Mouse (Mus musculus) gonadal fat pad, adult 2 months (tissue): ENCODE measurements around the gene P2ry14. TPM values are rescaled to one million over a fixed set of nuclear protein-coding genes. Genes with fewer than 3 reads are reported as not detected.
"Not testable (repeated sequence)": the region's sequence is repeated elsewhere in the genome, so short reads cannot be mapped to it uniquely, and the experiment has no call there.

Experiments used
- DNase-seq: peaks from one replicate; pipeline ENCODE4 v3.0.0-alpha.2; 2012; ENCODE audit warnings: low read depth
- polyA plus RNA-seq: library from polyadenylated mRNA; depleted of rRNA; stranded (reverse); fragments of >200 nt; gene quantifications from 2 replicates; pipeline ENCODE4 v1.2.3, GENCODE M21; 2012

The P2ry14 gene
- polyA plus RNA-seq, 1 experiment: 2.7 TPM

DNA sequence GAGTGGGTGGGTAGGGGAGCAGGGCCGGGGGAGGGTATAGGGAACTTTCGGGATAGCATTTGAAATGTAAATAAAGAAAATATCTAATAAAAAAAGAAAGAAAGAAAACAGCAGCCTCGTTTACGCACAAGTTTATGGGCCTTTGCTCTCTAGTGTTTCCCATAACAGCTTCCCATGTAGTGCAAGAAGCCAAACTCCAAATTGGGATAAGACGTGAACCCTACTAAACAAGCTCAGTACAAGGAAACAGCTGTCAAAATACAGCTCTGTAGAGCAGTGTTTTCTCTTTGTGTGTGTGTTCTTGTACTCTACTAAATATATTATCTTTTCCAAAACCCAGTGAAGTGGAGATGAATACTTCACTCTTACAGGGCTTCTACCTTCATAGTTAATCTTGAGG lies 8.2 kb downstream of the P2ry14 start:
- DNase-seq: no peak

GRCm38 (mm10) chr3:59141507-59142305 lies 11.7 kb downstream of the P2ry14 start:
- no peak for DNase-seq

- not testable (repeated sequence) for DNase-seq
These were observed 12.5 kb downstream of the P2ry14 start for GRCm38 (mm10) chr3:59140941-59141340.

DNA sequence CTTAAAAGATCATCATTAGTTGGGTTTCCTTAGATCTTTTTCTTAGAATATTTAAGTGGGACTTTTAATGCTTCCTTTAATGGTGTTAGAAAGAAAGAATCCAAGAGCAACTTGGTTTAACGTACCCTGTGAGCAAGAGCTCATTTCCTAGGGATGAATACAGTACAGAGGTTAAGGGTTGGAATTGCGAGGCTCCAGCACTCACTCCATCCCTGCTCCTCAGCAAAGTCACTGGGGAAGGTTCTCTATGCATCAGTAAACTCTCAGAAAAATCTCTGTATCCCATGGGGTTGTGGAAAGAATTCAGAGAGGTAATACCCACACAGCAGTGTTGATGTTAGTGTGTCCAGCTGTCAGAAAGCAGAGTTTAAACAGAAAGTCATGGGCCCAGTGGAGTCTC lies 13.3 kb downstream of the P2ry14 start:
- no peak for DNase-seq

GRCm38 (mm10) chr3:59139651-59140051 lies 13.8 kb downstream of the P2ry14 start:
- no peak for DNase-seq

GRCm38 (mm10) chr3:59138946-59139468 lies 14.4 kb downstream of the P2ry14 start:
- DNase-seq: no peak

DNA sequence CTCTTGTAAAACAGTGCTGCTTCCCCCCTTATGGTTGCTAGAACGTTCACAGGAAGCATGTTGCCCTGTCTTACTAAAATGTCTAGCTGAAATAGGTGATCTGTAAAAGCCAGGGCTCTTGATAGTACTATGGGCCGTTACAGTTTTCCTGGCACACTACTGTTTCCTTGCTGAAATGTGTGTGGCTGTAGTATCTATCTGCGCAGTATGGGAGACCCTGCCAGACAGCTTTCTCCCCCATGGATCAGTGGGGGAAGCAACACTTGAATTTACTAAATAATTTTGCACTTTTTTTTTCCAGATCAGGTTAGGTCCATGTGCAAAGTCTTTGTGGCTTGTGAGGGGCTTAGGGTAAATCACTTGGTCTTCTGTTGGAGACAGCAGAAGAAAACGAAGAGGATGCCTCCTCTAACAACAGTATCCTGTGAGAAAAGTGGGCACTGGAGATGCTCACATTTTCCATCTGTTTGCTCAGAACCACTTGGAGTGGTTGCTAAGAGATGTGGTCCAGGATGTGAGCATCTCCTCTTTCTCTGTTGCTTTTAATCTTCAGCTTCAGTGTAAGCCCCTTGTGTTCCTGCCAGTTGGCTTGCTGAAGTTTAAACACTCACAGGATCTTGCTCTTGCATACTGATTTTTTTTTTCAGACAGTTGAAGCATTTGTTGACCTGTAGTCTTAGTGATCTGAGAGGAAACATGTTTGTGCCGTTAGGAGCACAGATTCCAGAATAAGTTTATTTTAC lies 17.3 kb downstream of the P2ry14 start:
- DNase-seq: no peak

GRCm38 (mm10) chr3:59133189-59133588 lies 20.2 kb downstream of the P2ry14 start:
- no peak for DNase-seq

- DNase-seq: no peak
These were observed 21.5 kb downstream of the P2ry14 start for GRCm38 (mm10) chr3:59131966-59132365.

DNA sequence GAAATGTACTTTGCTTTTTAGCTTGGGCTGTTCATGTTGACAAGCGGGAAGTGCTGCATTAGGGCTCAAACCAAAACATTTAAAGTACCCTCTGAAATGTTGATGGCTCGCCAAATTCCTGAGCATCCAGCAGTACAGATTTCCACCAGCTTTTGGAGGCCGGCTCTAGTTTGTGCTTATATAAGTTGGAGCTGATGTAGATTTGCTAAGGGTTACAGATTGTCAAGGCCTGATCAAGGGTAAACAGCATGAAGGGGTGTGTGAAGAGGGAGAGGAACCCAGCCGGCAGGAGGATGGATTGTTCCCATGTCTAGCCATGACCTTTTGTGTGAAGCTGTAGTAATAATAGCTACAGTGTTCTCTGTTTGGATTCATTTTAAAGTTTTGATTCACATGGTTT lies 22.3 kb downstream of the P2ry14 start:
- DNase-seq: no peak

GRCm38 (mm10) chr3:59130431-59130830 lies 23.0 kb downstream of the P2ry14 start:
- DNase-seq: no peak

GRCm38 (mm10) chr3:59129547-59129946 lies 23.9 kb downstream of the P2ry14 start:
- DNase-seq: no peak

DNA sequence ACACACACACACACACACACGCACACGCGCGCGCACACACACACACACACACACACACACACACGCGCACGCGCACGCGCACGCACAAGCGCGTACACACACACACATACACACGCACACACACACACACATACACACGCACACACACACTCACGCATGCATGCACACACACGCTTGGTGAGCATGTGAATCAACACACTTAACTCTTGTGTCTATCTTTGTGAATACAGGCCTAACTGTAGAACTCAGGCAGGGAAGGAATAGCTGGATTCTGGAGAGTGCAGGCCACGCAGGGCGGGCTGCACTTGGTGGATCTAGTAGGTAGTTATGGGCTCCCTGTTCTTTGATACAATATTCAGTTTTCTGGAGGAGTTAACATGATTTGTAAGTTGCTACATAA lies 24.7 kb downstream of the P2ry14 start:
- DNase-seq: no peak

DNA sequence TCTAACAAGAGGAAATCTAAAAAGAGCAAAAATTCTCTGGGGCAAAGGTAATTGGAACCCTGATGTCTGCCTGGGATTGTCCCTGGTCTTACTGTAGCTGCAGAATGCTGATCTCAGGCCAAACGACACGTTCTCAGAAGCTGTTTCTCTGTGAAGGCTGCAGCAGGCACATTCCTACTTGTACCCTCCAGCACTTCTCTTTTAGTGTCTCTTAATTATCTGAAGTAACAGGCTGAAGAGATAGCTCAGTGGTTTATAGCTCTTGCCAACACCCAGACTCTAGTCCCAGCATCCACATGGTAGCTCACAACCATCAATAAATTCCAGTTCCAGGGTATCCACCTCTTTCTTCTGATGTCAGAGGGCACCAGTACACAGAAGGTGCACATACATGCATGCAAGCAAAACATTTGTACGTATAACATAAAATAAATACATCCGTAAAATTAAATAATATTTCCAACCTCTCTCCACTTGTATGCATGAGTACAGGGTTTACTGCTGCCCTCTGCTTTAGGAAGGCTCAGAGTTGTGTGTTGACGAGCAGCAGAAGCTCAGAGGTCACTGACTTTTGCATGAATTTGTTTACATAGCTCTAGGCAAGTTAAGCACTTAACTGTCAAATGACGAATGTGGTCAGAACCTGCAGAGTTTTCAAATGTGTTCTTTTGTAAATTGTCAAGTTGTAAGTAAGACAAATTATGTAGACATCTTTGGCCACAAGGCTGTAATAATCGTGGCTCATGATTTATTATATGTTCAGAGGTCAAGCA lies 27.4 kb downstream of the P2ry14 start:
- DNase-seq: no peak

GRCm38 (mm10) chr3:59125022-59125421 lies 28.4 kb downstream of the P2ry14 start:
- DNase-seq: no peak

GRCm38 (mm10) chr3:59121780-59122449 lies 31.5 kb downstream of the P2ry14 start:
- DNase-seq: no peak

GRCm38 (mm10) chr3:59121067-59121730 lies 32.2 kb downstream of the P2ry14 start:
- no peak for DNase-seq

DNA sequence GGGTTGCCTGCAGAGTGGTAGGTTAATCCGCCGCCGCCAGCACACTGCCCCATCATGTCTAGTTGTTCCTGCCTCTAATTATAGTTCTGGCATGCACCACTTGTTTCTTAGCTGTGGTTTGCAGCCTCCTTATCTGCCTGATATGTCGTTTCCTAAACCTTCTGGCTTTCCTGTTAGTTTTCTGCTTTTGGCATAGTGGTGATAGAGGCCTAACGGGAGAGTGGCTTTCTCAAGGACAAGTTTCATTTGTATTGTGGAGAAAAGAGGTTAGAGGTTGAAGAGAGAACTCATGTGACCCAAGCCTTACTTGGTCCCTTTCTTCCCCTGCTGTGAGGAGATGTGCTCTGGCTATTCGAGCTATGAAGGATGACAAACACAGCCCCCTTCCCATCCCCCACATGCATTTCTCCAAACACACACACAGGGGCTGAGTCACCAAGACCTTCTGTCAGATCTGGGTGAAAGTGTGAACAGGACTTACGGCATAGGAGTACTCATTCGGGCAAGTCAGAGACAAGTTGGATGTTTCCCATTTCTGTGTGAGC lies 39.4 kb downstream of the P2ry14 start:
- no peak for DNase-seq

GRCm38 (mm10) chr3:59113291-59113690 lies 40.1 kb downstream of the P2ry14 start:
- not testable (repeated sequence) for DNase-seq

DNA sequence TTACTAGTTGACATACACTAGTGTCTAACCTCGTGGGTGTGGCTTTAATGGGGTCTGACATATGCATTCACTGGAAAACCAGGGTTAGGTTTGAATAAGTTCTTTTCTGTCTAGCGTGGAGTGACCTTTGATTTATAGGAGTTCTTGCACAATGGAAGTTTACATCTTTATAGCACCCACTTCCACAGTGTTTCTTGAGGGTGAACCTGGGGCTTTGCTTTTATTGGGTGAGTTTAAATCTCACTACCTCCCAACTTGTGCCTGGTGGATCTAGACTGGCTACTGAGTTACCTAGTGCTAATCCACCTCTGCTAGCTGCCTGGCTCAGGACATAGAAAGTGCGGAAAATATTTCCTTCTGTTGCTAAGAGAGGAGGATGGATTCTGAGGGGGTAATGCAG lies 41.5 kb downstream of the P2ry14 start:
- DNase-seq: no peak

DNA sequence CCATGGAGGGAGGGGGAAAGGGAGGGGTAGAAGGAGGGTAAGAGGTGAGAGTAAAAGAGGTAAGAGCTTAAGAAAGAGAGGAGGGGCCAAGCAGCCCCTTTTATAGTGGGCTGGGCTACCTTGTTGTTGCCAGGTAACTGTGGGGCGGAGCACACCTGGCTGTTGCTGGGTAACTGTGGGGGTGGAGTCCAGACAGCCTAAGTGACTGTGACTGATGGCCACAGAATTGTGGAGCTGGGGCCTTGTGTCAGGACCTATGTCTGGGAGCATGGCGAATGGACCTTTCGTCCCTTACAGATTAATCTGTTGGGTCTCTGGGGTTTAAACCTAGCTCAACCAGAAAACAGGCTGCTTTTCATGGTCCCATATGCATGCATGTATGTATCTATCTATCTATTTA lies 43.6 kb downstream of the P2ry14 start:
- DNase-seq: not testable (repeated sequence)
